Mouse (Mus musculus) limb, embryonic 10.5 days (tissue): Measurements from ENCODE around the gene Shc3. TPM values are rescaled to one million over a fixed set of nuclear protein-coding genes. Genes with fewer than 3 reads are reported as not detected.

ENCODE experiments used
- DNase-seq: peaks from one replicate; pipeline ENCODE4 v3.0.0-alpha.2; 2017; ENCODE audit warnings: low spot score
- H3K27ac ChIP-seq: fragments of 300-500 bp; sonication (generic); 2 replicates; pipeline ENCODE4 v1.5.1; 2016; ENCODE audit warnings: mild to moderate bottlenecking
- H3K27me3 ChIP-seq: fragments of 300-500 bp; sonication (generic); 2 replicates; pipeline ENCODE4 v1.6.1; 2016; ENCODE audit warnings: low read depth, mild to moderate bottlenecking; ENCODE audit not compliant: poor library complexity, severe bottlenecking
- H3K36me3 ChIP-seq: fragments of 300-500 bp; sonication (generic); 2 replicates; pipeline ENCODE4 v1.6.1; 2016; ENCODE audit warnings: mild to moderate bottlenecking, moderate library complexity
- H3K4me1 ChIP-seq: fragments of 300-500 bp; sonication (generic); 2 replicates; pipeline ENCODE4 v1.6.1; 2016
- H3K4me3 ChIP-seq: fragments of 300-500 bp; sonication (generic); 2 replicates; pipeline ENCODE4 v1.5.1; 2016; ENCODE audit warnings: mild to moderate bottlenecking, moderate library complexity
- H3K9me3 ChIP-seq: fragments of 300-500 bp; sonication (generic); replicated peaks from 2 replicates; pipeline ENCODE4 v1.6.1; 2016; ENCODE audit warnings: mild to moderate bottlenecking
- WGBS: fragments of 180-500 bp; shearing (Covaris S2); methylation state at CpG from one replicate; pipeline ENCODE4 v1.1.7; 2016; 5-methylcytosine and 5-hydroxymethylcytosine counted together
- polyA plus RNA-seq: library from polyadenylated mRNA; unstranded; fragments of >200 nt; fragmentation: Nextera tagmentation; extraction: Ambion mirVana; gene quantifications from 2 replicates; pipeline ENCODE4 v1.2.1, GENCODE M21; 2016

Gene Shc3
- polyA plus RNA-seq, 1 experiment from 2014 or later: 0.11 TPM

DNA sequence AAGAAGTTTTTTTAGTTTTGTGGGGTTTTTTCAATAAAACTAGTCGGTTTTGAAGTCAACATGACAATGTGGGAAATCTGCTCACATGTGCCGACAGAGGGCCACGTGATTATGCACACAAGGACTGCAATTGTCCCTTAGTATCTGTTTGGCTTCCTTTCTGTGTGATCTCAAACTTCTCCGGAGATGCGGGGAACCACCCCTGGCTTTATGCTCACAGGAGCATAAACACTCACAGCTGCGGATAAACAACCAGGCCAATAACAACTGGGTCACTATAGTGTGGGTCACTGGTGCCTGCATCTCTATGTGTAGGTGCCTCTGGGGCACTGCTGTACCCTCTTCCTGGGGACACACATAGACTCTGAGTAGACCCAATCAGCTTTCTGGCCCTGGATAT lies 4.5 kb downstream of the Shc3 start:
- Histone ChIP-seq H3K9me3 (no peaks in the 10 kb centered on the region), H3K4me1 (peaks cover 25% of the 10 kb centered on the region), H3K27me3 (peaks cover 67% of the 10 kb centered on the region), H3K27ac (no peak overlapping the region), H3K36me3 (no peaks in the 10 kb centered on the region), H3K4me3 (no peak overlapping the region)
- DNase-seq: no peak
- WGBS: 73% methylated on average over 6 of the region's 6 CpGs

DNA sequence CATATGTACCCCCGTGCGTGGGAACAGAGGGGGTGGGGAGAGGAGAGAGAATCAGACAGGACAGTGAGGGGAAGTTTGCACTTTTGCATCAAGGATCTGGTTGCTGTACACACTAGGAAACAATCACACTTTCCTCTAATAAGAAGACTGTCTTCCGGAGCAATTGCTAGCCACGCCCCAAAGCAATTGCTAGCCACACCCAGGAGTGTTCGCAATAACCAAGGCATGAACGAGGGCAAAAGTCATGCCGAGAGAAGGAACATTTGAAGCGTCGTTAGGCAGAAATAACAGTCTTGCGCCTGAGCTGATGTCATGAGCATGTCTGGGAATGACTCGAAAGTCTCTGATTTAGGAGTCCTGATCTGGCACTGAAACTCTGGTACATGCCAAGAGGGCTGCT lies 15.9 kb downstream of the Shc3 start:
- H3K36me3 ChIP-seq: no peaks in the 10 kb centered on the region
- H3K9me3 ChIP-seq: no peaks in the 10 kb centered on the region
- DNase-seq: no peak
- no peaks in the 10 kb centered on the region for H3K4me1 ChIP-seq
- H3K27ac ChIP-seq: no peak overlapping the region
- no peak overlapping the region for H3K4me3 ChIP-seq
- WGBS: 84% methylated on average over 11 of the region's 11 CpGs
- no peaks in the 10 kb centered on the region for H3K27me3 ChIP-seq

DNA sequence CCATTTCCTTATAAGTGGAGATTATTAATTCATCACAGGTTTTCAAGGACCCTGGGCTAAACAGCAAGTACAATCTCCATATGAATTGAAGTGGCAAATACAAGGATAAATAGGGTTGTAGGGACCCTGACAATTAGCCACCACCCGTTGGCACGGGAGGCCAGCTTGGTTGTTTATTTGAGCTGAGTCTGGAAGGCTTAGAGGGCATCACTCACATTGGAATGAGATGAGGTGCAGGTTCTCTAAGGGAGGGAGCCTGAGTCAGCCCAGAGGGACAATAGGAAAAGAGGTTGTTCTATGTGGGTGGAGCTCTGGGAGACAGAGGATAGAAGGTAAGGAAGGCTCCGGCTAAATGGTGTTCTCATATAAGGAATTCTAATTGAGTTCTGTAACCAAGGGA lies 17.0 kb downstream of the Shc3 start:
- no peak overlapping the region for H3K4me3 ChIP-seq
- DNase-seq: no peak
- WGBS: 72% methylated on average over 3 of the region's 3 CpGs
- no peaks in the 10 kb centered on the region for H3K27me3 ChIP-seq
- no peaks in the 10 kb centered on the region for H3K4me1 ChIP-seq
- no peak overlapping the region for H3K27ac ChIP-seq
- H3K9me3 ChIP-seq: no peaks in the 10 kb centered on the region
- no peaks in the 10 kb centered on the region for H3K36me3 ChIP-seq

DNA sequence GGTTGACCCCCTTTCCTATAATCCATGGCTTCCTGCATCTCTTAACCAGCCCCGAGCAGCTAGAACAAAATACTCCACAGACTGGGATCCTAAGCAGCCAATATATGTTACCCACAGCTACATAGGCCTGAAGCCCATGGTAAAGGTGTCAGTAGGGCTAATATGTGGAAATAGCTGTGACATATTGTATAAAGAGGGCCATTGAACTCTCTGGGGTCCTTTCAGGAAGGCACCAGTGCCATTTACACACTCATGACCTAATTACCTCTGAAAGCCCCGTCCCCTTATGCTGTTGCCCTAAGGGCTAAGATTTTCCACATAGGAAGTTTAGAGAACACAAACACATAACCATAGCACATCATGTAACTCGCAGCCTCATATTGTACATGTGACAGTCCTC lies 17.4 kb downstream of the Shc3 start:
- 83% methylated on average over 3 of the region's 3 CpGs for WGBS
- no peaks in the 10 kb centered on the region for H3K9me3 ChIP-seq
- no peak overlapping the region for H3K4me3 ChIP-seq
- no peaks in the 10 kb centered on the region for H3K27me3 ChIP-seq
- no peak for DNase-seq
- no peaks in the 10 kb centered on the region for H3K36me3 ChIP-seq
- H3K4me1 ChIP-seq: no peaks in the 10 kb centered on the region
- no peak overlapping the region for H3K27ac ChIP-seq

DNA sequence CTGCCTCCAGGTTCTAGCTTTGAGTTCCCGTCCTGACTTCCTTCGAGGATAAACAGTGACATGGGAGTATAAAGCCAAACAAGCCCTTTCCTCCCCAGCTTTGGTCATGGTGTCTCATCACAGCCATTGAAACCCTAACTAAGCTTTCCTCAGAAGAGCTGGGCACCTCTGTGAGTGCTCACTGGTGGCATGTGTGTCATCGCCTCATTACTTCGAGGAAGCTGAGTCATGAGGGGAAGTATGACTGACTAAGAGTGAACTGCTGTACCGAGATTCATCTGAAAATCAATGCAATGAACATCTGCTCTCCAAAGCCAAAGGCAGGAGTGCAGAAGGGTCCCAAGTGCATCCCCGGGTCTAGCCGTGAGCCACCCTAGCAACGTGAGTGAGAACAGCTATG lies 29.4 kb downstream of the Shc3 start:
- Histone ChIP-seq H3K9me3 (no peaks in the 10 kb centered on the region), H3K4me3 (no peak overlapping the region)
- 91% methylated on average over 8 of the region's 8 CpGs for WGBS

DNA sequence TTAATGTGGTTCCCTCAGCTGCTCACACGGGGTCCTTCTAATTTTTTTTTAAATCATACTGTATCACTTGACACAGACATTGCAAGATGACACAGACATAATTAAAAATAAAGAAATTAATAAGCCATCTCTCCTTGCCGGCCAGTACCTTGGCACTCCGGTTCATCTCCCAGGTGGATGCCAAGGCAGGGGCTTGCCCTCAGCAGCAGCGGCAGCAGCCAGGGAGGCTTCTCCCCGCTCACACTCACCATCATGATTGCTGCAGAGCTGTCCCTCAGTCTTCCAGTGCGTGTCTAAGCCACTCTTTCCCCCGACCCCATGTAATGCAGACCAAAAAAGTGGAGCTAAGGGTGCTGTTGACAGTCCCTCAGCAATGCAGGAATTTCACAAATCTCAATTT lies 33.9 kb downstream of the Shc3 start:
- no peaks in the 10 kb centered on the region for H3K27me3 ChIP-seq
- no peak for DNase-seq
- no peaks in the 10 kb centered on the region for H3K9me3 ChIP-seq
- H3K36me3 ChIP-seq: no peaks in the 10 kb centered on the region
- no peak overlapping the region for H3K27ac ChIP-seq
- whole genome bisulfite sequencing: 88% methylated on average over 7 of the region's 7 CpGs
- H3K4me1 ChIP-seq: no peaks in the 10 kb centered on the region
- H3K4me3 ChIP-seq: no peak overlapping the region

More for the DNA sequence above, 29.4 kb downstream of the Shc3 start:
- Histone ChIP-seq H3K27ac (no peak overlapping the region), H3K4me1 (no peaks in the 10 kb centered on the region), H3K27me3 (no peaks in the 10 kb centered on the region), H3K36me3 (no peaks in the 10 kb centered on the region)
- no peak for DNase-seq

DNA sequence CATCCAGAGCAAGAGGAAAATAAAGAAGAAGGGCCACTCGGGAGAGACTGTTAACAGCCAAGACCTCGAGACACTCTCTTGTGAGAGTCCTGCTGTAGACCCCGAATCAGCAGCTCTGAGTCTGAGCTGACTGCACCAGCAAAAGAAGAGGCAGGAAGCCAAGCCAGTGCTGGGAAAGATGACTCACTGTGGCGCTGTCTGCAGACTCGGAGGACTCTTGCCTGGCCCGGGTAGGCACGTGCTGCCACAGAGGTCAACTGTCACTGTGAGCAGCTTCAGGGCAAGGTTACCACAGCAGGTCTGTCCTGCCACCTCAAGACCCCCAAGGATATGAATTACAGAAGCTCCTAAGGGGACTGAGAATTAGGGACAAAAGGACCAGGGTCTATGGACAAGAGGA lies 42.7 kb downstream of the Shc3 start:
- Histone ChIP-seq H3K4me3 (no peak overlapping the region), H3K9me3 (no peaks in the 10 kb centered on the region), H3K36me3 (no peaks in the 10 kb centered on the region), H3K27me3 (no peaks in the 10 kb centered on the region), H3K4me1 (no peaks in the 10 kb centered on the region), H3K27ac (no peak overlapping the region)
- DNase-seq: peak; percentile 25
- WGBS: 72% methylated on average over 7 of the region's 7 CpGs

DNA sequence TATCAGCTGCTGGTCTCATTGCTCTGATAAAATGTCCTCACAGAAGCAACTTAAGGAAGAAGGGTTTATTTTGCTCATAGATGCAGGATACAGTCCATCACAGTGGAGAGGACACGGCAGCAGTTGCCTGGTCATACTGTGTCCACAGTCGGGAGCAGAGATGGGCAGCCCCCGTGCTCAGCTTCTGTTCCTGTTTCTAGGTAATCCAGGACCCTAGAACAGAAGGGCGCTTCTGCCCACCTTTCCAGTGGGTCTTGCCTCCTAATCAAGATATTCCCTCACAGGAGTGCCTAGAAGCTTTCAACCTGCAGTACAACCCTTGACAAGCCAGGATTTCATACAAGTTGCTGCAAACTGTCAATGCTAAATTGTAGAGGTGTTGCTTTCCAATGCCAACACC lies 44.9 kb downstream of the Shc3 start:
- H3K27ac ChIP-seq: no peak overlapping the region
- H3K27me3 ChIP-seq: no peaks in the 10 kb centered on the region
- no peaks in the 10 kb centered on the region for H3K9me3 ChIP-seq
- no peaks in the 10 kb centered on the region for H3K4me1 ChIP-seq
- WGBS: 88% methylated on average over 4 of the region's 4 CpGs
- DNase-seq: no peak
- no peaks in the 10 kb centered on the region for H3K36me3 ChIP-seq
- H3K4me3 ChIP-seq: no peak overlapping the region

DNA sequence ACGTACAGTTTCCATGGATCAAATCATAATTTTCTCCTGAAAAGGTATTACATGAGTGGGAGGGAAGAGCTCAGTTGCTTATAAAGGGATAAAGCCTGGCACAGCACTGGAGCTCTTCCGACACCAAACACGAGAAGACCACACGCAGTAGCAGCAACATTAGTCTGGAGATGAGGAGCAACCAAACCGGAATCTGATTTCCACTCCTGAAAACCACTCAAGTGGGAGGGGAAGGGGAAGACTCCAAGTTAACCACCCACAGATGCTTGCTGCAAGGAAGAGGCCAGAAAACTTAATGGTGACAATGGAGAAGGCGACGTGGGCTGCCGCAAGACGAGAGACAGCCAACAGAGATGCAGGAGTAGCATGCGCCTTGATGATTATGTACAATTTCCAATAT lies 45.9 kb downstream of the Shc3 start:
- Histone ChIP-seq H3K27ac (no peak overlapping the region), H3K9me3 (no peaks in the 10 kb centered on the region), H3K27me3 (no peaks in the 10 kb centered on the region), H3K4me3 (no peak overlapping the region), H3K36me3 (no peaks in the 10 kb centered on the region), H3K4me1 (no peaks in the 10 kb centered on the region)
- WGBS: 92% methylated on average over 10 of the region's 10 CpGs
- DNase-seq: no peak

DNA sequence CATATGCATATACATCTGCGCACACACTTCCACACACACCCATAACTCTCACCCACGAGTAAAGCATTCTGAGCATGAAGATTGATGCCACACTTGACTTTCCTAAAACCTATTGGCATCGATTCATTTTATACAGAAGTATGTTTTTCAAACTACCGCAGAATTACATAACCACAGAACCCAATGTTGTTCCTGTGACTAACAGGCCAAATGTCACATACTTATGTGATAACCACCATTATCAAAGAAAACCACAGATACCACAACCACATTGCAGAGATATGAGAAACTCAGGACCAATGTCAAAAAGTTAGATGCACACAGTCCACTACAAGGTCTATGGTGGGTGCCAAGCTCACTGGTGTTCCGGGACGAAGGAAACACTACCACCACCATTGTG lies 50.3 kb downstream of the Shc3 start:
- H3K27ac ChIP-seq: no peak overlapping the region
- no peaks in the 10 kb centered on the region for H3K27me3 ChIP-seq
- no peaks in the 10 kb centered on the region for H3K9me3 ChIP-seq
- 94% methylated on average over 6 of the region's 6 CpGs for WGBS
- no peak for DNase-seq
- H3K36me3 ChIP-seq: no peaks in the 10 kb centered on the region
- no peaks in the 10 kb centered on the region for H3K4me1 ChIP-seq
- H3K4me3 ChIP-seq: no peak overlapping the region

DNA sequence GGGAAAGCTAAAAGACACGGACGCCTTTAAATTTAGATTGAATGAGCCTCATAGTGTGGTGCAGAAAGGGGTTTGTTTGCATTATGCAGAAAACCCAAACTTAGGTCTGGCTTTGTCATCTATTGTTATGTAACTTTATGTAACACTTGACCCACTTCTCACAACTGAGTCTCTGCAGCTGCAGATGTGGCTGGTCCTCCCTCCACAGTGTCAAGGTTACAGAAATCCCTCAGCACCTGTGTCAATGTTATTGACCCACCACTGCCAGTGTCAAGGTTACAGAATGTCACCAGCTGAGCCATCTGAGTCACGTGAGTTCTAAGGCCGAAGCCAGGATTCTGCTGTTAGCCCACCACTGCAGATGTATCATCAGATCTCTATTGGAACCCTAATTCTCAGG lies 51.3 kb downstream of the Shc3 start:
- Histone ChIP-seq H3K36me3 (no peaks in the 10 kb centered on the region), H3K27me3 (no peaks in the 10 kb centered on the region), H3K4me3 (no peak overlapping the region), H3K9me3 (no peaks in the 10 kb centered on the region), H3K4me1 (no peaks in the 10 kb centered on the region), H3K27ac (no peak overlapping the region)
- peak; percentile 11 for DNase-seq
- WGBS: 85% methylated on average over 4 of the region's 4 CpGs

DNA sequence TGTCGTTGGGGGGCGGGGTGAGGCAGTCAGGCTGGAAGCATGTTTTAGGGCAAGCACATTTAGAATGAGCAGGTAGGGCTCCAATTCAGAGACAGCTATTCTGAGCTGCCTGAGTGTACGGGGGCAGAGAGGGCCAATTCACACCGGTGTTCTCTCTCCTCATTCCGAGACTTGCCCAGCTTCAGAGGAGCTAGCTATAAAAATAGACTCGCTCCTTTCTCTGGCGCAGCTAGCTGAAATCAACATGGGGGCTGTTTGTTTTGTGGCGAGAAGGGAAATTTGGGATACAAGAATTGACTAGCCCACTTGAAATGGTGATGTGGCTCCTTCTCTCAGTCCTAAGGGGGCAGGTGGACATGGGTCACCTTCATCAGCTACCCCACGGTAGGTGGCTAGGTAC lies 60.4 kb downstream of the Shc3 start:
- Histone ChIP-seq H3K36me3 (no peaks in the 10 kb centered on the region), H3K4me3 (no peak overlapping the region), H3K4me1 (no peaks in the 10 kb centered on the region), H3K9me3 (no peaks in the 10 kb centered on the region), H3K27me3 (no peaks in the 10 kb centered on the region), H3K27ac (no peak overlapping the region)
- DNase-seq: peak; percentile 3
- WGBS: 88% methylated on average over 9 of the region's 9 CpGs

DNA sequence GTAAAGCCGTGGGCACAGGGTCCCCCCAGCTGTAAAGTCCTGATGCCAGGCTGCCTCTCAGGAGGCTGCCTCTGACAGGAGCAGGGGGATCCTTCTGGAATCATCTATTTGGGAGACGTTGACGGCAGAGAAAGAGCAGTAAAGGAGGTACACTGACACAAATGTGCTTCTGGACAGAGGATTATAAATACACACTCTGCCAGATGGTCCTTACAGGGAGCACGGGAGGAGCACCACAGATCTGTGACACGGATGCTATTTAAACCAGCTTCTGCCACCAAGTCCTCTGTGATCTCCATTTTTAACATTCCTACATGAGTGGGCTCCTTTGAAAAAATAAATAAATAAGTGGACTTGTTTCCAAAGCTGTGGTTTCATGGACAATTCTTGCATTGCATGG lies 63.5 kb downstream of the Shc3 start:
- no peaks in the 10 kb centered on the region for H3K4me1 ChIP-seq
- no peak overlapping the region for H3K4me3 ChIP-seq
- no peaks in the 10 kb centered on the region for H3K9me3 ChIP-seq
- 76% methylated on average over 5 of the region's 5 CpGs for WGBS
- H3K36me3 ChIP-seq: no peaks in the 10 kb centered on the region
- H3K27ac ChIP-seq: no peak overlapping the region
- H3K27me3 ChIP-seq: no peaks in the 10 kb centered on the region
- DNase-seq: peak; percentile 18

DNA sequence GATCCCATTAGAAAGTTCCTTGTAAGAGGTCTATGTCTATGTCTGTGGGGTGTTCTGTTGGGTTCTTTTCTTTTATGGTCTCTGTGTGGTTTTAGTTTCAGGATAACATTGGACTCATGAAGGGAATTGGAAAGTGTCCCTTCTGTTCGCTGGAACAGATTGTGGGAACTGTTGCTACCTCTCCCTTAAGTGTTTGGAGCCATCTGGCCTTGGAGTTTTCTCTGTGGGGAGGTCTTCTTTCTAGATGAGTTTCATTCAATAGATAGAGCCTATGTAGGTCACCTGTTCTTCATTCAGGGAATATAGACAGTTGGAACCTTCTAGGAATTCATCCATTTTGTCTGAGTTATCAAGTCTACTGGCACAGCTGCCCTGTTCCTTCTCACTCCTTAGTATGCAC lies 69.5 kb downstream of the Shc3 start:
- H3K4me3 ChIP-seq: no peak overlapping the region
- H3K27ac ChIP-seq: no peak overlapping the region
- no peaks in the 10 kb centered on the region for H3K36me3 ChIP-seq
- no peaks in the 10 kb centered on the region for H3K27me3 ChIP-seq
- WGBS: 91% methylated on average over 1 of the region's 1 CpGs
- DNase-seq: no peak
- H3K4me1 ChIP-seq: no peaks in the 10 kb centered on the region
- H3K9me3 ChIP-seq: no peaks in the 10 kb centered on the region
